Mouse (Mus musculus): ENCODE measurements around the gene Galnt10. TPM values are rescaled to one million over a fixed set of nuclear protein-coding genes. Genes with fewer than 3 reads are reported as not detected.

Galnt10 gene
- total and polyA plus RNA-seq, 3 experiments, result 0.07 to 0.85 TPM; not detected in 1

DNA sequence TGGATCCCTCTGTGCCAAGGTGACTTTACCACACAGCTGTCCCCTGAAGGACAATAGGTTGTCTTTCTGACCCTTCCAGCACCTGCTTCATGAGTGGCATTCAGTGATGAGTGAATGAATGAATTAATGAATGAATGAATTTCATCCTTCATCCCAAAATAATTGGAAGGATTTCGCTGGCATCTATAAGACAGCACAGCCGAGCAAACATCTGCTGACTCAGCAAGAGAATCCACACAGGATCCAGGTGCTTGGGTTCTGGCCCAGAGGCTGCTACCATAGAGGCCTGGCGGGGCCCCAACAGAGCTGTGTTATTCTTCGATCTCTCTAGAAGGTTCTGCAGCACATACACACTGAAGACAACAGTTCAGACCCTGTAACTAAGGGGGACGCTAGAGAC is 125.5 kb downstream of the Galnt10 start:
- Histone ChIP-seq H3K4me3 (replicated peaks in 1 of 3; ENCODE audit: low read depth in 2 of 3, low read length in 2 of 3, poor library complexity in 1 of 3) (no peak overlapping the region), H3K36me3 (replicated peaks in 1 of 2; ENCODE audit: control insufficient read depth in 1 of 2, insufficient read depth in 1 of 2, low read length in 1 of 2) (no peaks in the 10 kb centered on the region), H3K4me2 (ENCODE audit: insufficient read depth, low read depth, poor library complexity, severe bottlenecking) (no peak overlapping the region), H3K27ac (ENCODE audit: insufficient read depth, low read depth) (no peak overlapping the region), H3K79me2 (replicated peaks; ENCODE audit: control insufficient read depth, extremely low read depth, insufficient read depth, poor library complexity, severe bottlenecking) (no peaks in the 10 kb centered on the region), H3K27me3 (replicated peaks) (peaks cover 99% of the 10 kb centered on the region), H3K4me1 (ENCODE audit: control insufficient read depth in 1 of 2, insufficient read depth in 2 of 2) (peaks cover 0 to 4% of the 10 kb centered on the region in 2 experiments; a peak in 2 of 4 replicates), H3K9me3 (replicated peaks; ENCODE audit: low read length) (no peaks in the 10 kb centered on the region), H3K9ac (ENCODE audit: insufficient read depth, low read depth) (no peak overlapping the region)
- in situ Hi-C loops (cut with MboI; ENCODE audit: low pct_ligation_motif_present, low pct_unique_long_range_greater_than_20kb, low sequenced_read_pairs) (no loop called here), dilution Hi-C loops (cut with MboI; ENCODE audit: extremely low pct_ligation_motif_present, extremely low pct_unique_long_range_greater_than_20kb, low sequenced_read_pairs) (no loop called here)
- no peak for DNase-seq (ENCODE audit: extremely low read depth)
- TF ChIP-seq MAFK (IDR thresholded peaks at IDR 0.05; ENCODE audit: insufficient replicate concordance, low read length), result peak; percentile 91
- no peak for TF ChIP-seq ZNF384 (IDR thresholded peaks at IDR 0.05; ENCODE audit: low read depth, low read length)
- no peak for TF ChIP-seq ZC3H11A (IDR thresholded peaks at IDR 0.05; ENCODE audit: low read depth, low read length)
- no peak for TF ChIP-seq MAX (IDR thresholded peaks at IDR 0.05; ENCODE audit: low read length)

- no peaks in the 10 kb centered on the region for H3K36me3 ChIP-seq (replicated peaks in 1 of 2; ENCODE audit: control insufficient read depth in 1 of 2, insufficient read depth in 1 of 2, low read length in 1 of 2)
- H3K4me2 ChIP-seq (ENCODE audit: insufficient read depth, low read depth, poor library complexity, severe bottlenecking), result no peak overlapping the region
- no peak overlapping the region for H3K9ac ChIP-seq (ENCODE audit: insufficient read depth, low read depth)
- H3K79me2 ChIP-seq (replicated peaks; ENCODE audit: control insufficient read depth, extremely low read depth, insufficient read depth, poor library complexity, severe bottlenecking), result no peaks in the 10 kb centered on the region
- H3K4me1 ChIP-seq (ENCODE audit: control insufficient read depth in 1 of 2, insufficient read depth in 2 of 2), result peaks cover 0 to 4% of the 10 kb centered on the region in 2 experiments; a peak in 1 of 4 replicates
- no peaks in the 10 kb centered on the region for H3K9me3 ChIP-seq (replicated peaks; ENCODE audit: low read length)
- no peak for DNase-seq (ENCODE audit: extremely low read depth)
- in situ Hi-C loops (cut with MboI; ENCODE audit: low pct_ligation_motif_present, low pct_unique_long_range_greater_than_20kb, low sequenced_read_pairs) (no loop called here), dilution Hi-C loops (cut with MboI; ENCODE audit: extremely low pct_ligation_motif_present, extremely low pct_unique_long_range_greater_than_20kb, low sequenced_read_pairs) (no loop called here)
- H3K27ac ChIP-seq (ENCODE audit: insufficient read depth, low read depth), result no peak overlapping the region
- H3K4me3 ChIP-seq (replicated peaks in 1 of 3; ENCODE audit: low read depth in 2 of 3, low read length in 2 of 3, poor library complexity in 1 of 3), result no peak overlapping the region
- TF ChIP-seq MAX (IDR thresholded peaks at IDR 0.05; ENCODE audit: low read length), result no peak
- no peak for TF ChIP-seq TBP (conservative IDR thresholded peaks at IDR 0.05; ENCODE audit: low read depth, low read length)
- no peak for TF ChIP-seq ZMIZ1 (IDR thresholded peaks at IDR 0.05; ENCODE audit: low read depth, low read length)
- TF ChIP-seq PAX5 (IDR thresholded peaks at IDR 0.05; ENCODE audit: low read length), result no peak
- TF ChIP-seq SMC3 (IDR thresholded peaks at IDR 0.05; ENCODE audit: low read depth, low read length), result no peak
- TF ChIP-seq ZC3H11A (IDR thresholded peaks at IDR 0.05; ENCODE audit: low read depth, low read length), result no peak
- no peak for TF ChIP-seq RCOR1 (conservative IDR thresholded peaks at IDR 0.05; ENCODE audit: low read depth, low read length)
- no peak for TF ChIP-seq MXI1 (IDR thresholded peaks at IDR 0.05; ENCODE audit: low read depth, low read length)
- no peak for TF ChIP-seq ZKSCAN1 (IDR thresholded peaks at IDR 0.05; ENCODE audit: borderline replicate concordance, low read depth, low read length)
- no peak for TF ChIP-seq MAFK (IDR thresholded peaks at IDR 0.05; ENCODE audit: insufficient replicate concordance, low read length)
- no peak for TF ChIP-seq POLR2A (IDR thresholded peaks at IDR 0.05; ENCODE audit: low read depth, low read length)
- no peak for TF ChIP-seq CTCF (conservative IDR thresholded peaks at IDR 0.05 in 1 of 2, IDR thresholded peaks at IDR 0.05 in 1 of 2; ENCODE audit: low read depth in 2 of 2, low read length in 2 of 2)
- TF ChIP-seq USF1 (IDR thresholded peaks at IDR 0.05; ENCODE audit: low read depth, low read length), result no peak
- no peak for TF ChIP-seq E2F4 (IDR thresholded peaks at IDR 0.05; ENCODE audit: insufficient replicate concordance, low read depth, low read length)
- no peak for TF ChIP-seq CHD1 (IDR thresholded peaks at IDR 0.05; ENCODE audit: low read depth, low read length)
- TF ChIP-seq TCF12 (IDR thresholded peaks at IDR 0.05; ENCODE audit: low read depth, low read length), result no peak
- no peak for TF ChIP-seq MAZ (IDR thresholded peaks at IDR 0.05; ENCODE audit: low read depth, low read length)
- H3K27me3 ChIP-seq (replicated peaks), result peaks cover 99% of the 10 kb centered on the region
Measured at GRCm38 (mm10) chr11:57771676-57772075, 126.4 kb downstream of the Galnt10 start.
